Mouse (Mus musculus) right cerebral cortex, postnatal 10 days (tissue): ENCODE data around the gene Pkd1l3.
A peak's percentile ranks its signal among the peaks of the same experiment; 100 is the strongest.

ENCODE experiments used
- DNase-seq, 2 experiments: peaks; one replicate each; pipeline ENCODE4 v3.0.0; 2021; ENCODE audit warnings: low spot score in 2 of 2

Gene Pkd1l3

DNA sequence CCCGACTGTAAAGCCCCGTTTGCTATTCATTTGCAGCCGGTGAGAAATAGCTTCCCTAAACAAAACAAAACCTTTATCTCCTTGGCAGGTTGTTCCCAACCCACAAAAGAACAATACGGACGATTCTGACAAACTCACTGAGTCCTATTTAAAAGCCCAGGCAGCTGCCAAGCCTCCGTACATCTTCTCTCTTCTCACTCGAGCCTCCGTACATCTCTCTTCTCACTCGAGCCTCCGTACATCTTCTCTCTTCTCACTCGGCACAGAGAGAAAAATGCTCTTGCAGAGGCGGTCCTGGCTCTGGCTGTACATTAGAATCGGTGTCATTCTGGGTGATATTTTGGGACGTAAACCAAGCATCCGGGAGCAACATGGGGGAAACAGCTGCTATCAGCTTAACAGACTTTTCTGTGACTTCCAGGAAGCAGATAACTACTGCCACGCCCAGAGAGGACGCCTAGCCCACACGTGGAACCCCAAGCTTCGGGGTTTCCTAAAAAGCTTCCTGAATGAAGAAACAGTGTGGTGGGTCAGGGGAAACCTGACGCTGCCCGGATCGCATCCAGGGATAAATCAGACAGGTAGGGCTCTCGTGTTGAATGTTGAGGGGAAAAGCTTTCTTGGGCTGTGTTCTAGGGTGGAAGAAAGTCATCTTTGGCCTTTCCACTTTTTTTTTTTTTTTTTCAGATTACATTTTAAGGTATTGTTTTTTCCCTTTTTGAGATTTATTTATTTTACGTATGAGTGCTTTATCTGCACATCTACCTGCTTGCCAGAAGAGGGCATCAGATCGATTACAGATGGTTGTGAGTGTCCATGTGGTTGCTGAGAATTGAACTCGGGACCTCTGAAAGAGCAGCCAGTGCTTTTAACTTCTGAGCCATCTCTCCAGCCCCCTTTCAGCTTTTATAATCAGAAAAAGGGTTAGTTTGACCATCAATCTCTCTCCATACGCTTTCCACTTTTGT is at the start of gene Pkd1l3:
Gene Pkd1l3 (plus strand): TSS at position 275 of the 968 bp plus-strand sequence.
- no peak for DNase-seq

- DNase-seq = no peak
Measured at GRCm38 (mm10) chr8:109564766-109565165, 49.6 kb upstream of the Pkd1l3 start.

DNA sequence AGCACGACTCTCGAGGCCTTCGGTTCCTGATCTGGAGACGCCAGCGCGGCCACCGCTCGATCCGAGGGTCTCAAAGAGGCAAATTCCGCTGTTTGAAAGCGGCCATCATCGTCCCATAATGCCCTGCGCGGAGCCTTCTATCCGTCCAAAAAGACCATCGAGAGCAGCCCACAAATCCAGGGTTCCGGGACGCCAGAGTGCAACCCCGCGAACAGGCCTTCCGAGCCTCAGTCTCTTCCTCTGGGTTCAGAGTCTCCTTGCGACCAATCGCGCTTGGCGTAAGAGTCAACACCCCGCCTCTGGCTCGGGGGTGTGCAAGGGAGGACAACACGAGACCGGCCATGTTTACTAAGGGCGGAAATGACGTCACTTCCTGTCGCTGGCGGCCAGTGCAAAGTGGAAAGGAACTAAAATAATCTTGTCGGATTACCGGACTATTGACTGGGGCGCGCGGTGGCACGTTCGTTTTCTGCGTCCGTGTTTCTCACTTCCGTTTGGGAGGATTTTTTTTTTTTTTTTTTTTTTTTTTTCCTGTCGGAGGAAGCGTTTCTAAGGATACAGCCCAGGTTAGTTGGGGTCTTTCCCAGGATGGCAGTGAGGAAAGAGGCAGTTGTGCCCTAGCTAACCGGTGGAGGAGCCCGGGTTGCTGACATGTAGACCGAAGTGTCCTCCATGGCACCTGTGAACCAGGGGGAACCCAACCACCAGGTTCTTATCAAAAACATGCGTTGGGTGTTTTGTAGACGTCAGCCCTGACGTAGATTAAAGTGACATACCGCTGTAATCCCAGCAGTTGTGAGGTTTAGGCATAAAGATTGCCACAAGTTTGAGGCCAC is 48.6 kb upstream of the Pkd1l3 start, which contains the start of the genes Dhx38 and Txnl4b:
Gene Dhx38 (minus strand): TSS at position 364 of the 836 bp plus-strand sequence.
Gene Txnl4b (plus strand): TSS at position 395 of the 836 bp plus-strand sequence.
- DNase-seq = peak; percentile 99

DNA sequence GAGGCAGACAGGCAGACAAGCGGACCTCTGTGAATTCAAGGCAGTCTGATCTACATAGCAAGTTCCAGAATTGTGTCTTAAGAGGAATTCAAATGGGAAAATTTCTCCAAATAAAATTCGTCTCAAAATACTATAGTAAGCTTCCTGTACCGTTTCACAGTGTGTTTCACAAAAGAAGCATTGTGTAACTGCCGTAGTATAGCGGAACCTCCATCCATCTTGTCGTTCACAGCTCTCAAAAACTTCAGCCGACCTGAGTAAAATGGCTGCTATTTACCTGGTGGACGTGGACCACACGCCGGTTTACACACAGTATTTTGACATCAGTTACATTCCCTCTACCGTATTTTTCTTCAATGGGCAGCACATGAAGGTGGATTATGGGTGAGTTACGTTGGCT is 43.2 kb upstream of the Pkd1l3 start:
- DNase-seq = no peak

DNA sequence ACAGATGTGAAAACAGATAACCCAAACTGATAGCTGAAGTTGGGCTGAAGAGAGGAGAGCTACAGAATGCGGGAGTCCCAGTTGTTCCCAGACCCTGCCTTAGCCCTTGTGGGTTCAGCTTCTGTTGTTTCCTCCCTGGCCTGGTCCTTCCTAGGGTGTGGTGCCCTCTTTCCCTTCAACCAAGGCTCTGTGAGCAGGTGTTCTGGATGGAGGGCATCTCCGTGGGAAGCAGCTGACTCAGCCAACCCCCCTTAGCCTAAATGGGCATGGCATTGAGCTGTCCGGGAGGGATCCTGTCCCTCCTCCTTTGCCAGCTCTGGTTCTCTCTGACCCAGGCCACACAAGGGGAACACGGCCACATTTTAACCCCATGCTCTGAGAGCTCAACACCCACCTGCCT is 38.0 kb upstream of the Pkd1l3 start:
- DNase-seq = no peak

DNA sequence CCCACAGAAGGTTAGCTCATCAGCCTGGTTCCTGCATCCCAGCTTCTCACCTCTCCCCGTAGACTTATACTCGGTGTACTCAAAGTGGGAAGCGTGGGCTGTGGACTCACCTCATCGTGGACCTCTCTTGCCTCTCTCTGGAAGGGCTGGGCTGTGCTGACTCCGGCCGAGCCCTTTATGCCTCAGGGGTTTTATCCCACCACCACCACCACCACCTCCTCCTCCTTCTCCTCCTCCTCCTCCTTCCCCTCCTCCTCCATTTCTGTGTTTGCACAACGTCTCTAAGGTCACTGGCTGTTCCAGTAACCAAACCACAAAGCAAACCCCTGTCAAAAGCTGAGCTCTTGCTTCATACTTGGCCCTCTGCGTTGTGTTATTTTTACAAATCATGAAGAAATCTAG is 35.4 kb upstream of the Pkd1l3 start, which contains the start of gene Hp:
Gene Hp (minus strand): TSS at position 273 of the 402 bp plus-strand sequence.
- no peak for DNase-seq

- DNase-seq = no peak
Measured at GRCm38 (mm10) chr8:109584293-109584692, 30.0 kb upstream of the Pkd1l3 start.

GRCm38 (mm10) chr8:109584830-109585229 is 29.5 kb upstream of the Pkd1l3 start:
- DNase-seq = no peak

DNA sequence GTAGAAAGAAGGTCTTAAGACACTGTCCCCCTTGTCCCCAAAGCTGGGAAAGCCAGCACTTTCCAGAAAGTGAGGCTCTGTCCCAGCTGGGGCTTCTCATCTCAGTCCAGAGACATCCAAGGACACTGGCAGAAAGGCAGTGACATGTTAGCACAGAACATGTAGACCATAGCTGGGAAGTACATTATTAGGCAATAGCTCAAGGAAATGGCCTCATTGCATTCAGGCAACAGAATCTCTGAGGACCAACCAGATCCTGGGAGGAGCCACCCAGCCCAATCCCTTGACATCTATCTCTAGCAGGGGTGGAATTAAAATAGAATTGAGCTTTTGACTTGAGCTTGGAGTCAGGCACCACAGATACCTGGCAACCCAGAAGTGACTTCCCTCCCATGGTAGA is 28.7 kb upstream of the Pkd1l3 start:
- no peak for DNase-seq

- no peak for DNase-seq
Measured at GRCm38 (mm10) chr8:109586972-109587504, 27.3 kb upstream of the Pkd1l3 start.

DNA sequence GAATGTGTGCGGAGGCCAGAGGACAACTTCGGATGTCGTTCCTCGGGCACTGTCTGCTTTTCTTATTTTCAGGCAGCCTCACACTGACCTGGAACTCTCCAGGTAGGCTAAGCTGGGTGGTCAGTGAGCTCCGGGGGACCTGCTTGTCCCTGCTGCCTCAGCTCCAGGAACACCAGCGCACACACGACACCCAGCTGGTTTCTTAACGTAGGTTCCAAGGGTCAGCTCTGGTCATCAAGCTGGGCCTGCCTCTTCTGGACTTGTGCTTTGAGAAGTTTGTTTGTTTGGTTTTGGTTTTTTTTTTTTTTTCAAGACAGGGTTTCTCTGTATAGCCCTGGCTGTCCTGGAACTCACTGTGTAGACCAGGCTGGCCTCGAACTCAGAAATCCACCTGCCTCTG is 23.4 kb upstream of the Pkd1l3 start:
- DNase-seq = no peak

GRCm38 (mm10) chr8:109591367-109591766 is 22.9 kb upstream of the Pkd1l3 start:
- no peak for DNase-seq

GRCm38 (mm10) chr8:109592164-109592563 is 22.2 kb upstream of the Pkd1l3 start:
- DNase-seq = no peak

- DNase-seq = no peak
Measured at GRCm38 (mm10) chr8:109593117-109593788, 21.1 kb upstream of the Pkd1l3 start.

- peak in 1 of 2 experiments; percentile 51 for DNase-seq
Measured at GRCm38 (mm10) chr8:109595854-109596253, 18.5 kb upstream of the Pkd1l3 start.

- no peak for DNase-seq
Measured at GRCm38 (mm10) chr8:109606725-109607124, 7.6 kb upstream of the Pkd1l3 start.

GRCm38 (mm10) chr8:109607650-109608049 is 6.7 kb upstream of the Pkd1l3 start:
- DNase-seq = no peak

DNA sequence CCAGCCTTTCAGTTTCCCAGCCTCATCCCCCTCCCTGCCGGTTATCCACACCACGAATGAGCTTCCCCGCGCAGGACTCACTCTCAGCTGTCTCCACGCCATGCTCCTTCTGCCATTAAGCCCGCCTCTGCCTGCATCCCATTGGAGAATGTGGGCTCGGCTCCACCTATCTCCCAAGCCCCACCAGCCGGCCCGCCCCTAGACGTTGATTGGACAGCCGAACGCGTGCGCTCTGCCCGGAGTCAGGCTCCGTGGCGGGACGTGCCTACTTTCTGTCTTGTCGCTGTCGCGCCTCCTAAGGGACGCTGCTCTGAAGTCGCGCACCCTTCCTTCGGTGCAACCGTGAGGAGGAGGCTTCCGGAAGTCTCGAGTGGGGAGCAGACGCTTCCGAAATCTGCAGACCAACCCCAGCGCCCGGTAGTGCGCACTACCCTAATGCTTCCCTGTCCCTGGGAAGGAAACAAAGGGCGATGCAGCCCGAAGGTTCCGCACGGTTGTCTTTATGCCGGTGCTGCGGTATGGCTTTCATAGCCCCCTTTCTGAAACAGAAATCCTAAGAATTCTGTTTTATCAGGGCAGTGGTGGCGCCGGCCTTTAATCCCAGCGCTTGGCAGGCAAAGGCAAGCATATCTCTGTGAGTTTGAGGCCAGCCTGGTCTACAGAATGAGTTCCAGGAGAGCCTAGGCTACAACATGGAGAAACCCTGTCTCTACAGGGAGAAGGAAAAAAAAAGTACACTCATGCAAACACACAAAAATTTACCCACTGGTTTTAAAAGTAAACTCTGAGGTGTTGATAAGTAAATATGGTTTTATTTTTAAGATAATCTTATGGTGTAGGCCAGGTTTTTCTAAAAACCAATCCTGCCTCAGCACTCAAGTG is 5.8 kb upstream of the Pkd1l3 start, which contains the start of gene Dhodh:
Gene Dhodh (minus strand): TSS at position 403 of the 882 bp plus-strand sequence.
- peak; percentile 99 for DNase-seq

DNA sequence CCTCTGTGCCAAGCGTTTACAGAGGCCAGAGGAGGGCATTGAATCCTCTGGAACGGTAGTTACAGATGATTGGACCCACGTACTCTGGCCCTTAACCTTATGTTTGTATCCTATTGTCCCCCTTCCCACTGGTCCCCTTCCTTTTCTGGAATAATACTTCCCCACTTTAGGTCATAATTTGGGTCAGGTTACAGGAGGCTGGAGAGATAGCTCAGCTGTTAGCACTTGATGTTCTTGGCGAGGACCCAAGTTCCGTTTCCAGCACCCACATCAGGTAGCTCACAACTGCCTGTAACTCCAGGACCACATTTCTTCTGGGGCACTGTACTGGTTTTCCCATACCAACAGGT is 5.2 kb upstream of the Pkd1l3 start:
- peak in 1 of 2 experiments; percentile 46 for DNase-seq

DNA sequence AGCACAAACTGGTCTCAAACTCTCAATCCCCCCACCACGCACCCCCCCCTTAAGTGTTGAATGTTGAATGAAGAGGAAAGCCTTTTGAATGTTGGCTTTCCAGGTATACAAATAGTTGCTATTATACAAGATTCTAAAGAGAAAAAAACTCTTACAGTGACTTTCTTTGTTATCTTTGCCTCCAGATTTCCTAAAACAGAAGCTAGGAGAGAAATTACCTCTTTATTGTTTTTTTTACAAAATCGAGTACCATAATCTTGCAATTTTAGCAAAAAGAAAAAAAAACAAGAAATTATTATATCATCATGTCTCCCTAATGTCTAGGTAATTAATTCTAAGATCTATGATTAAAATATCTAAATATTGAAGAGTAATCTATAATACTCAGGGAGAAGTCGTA is 1.3 kb downstream of the Pkd1l3 start:
- DNase-seq = no peak
